In genomic region chr11:69846198-69846680, GRCm38 (mm10) we compare ENCODE assay signal across 8 mouse cellular contexts. TPM values are rescaled to one million over a fixed set of nuclear protein-coding genes. Genes with fewer than 3 reads are reported as not detected.
DNase-seq lines count a peak whose midpoint lies in the region; ATAC-seq and TF ChIP-seq lines count a peak whose summit lies in the region.

Gene Plscr3 (plus strand): TSS chr11:69846376.

- H3K79me2 ChIP-seq in C2C12 (ENCODE audit: control insufficient read depth, insufficient read depth), result peaks cover 22% of the 10 kb centered on the region

- H3K4me1 ChIP-seq in erythroblast, embryonic 14.5 days (ENCODE audit: control insufficient read depth), result peaks cover 77% of the 10 kb centered on the region
- H3K4me1 ChIP-seq in heart, embryonic 12.5 days (replicated peaks), result peaks cover 26% of the 10 kb centered on the region
- H3K4me1 ChIP-seq in kidney, postnatal 0 days (replicated peaks; ENCODE audit: insufficient read depth, low read length), result peaks cover 9% of the 10 kb centered on the region; the same call in 1 of the 2 replicates
- H3K4me1 ChIP-seq in liver, embryonic 11.5 days (replicated peaks; ENCODE audit: control insufficient read depth, insufficient read depth, low read length), result peaks cover 31% of the 10 kb centered on the region
- H3K4me1 ChIP-seq in stomach, embryonic 14.5 days (ENCODE audit: control insufficient read depth, insufficient read depth, low read length), result peaks cover 18% of the 10 kb centered on the region

- H3K79me3 ChIP-seq in C2C12 (ENCODE audit: low read depth), result peaks cover 2% of the 10 kb centered on the region

- DNase-seq in brain, embryonic 14.5 days (ENCODE audit: low read depth), result peak; percentile 97
- peak; percentile 97 for DNase-seq in kidney, postnatal 0 days (ENCODE audit: low spot score)
- peak; percentile 97 for DNase-seq in liver, embryonic 11.5 days (ENCODE audit: low spot score)
- peak; percentile 88 for DNase-seq in naive thymus-derived CD4-positive, alpha-beta T cell, adult 2 months (ENCODE audit: low read depth)

- 1% methylated on average over 38 of the region's 38 CpGs for WGBS in heart, embryonic 12.5 days
- WGBS in kidney, postnatal 0 days, result 0% methylated on average over 37 of the region's 38 CpGs
- under 1% methylated on average over 38 of the region's 38 CpGs for WGBS in liver, embryonic 11.5 days
- 2% methylated on average over 37 of the region's 38 CpGs for WGBS in stomach, embryonic 14.5 days

- no peaks in the 10 kb centered on the region for H3K9me3 ChIP-seq in erythroblast, embryonic 14.5 days (ENCODE audit: control insufficient read depth, low read length)
- no peaks in the 10 kb centered on the region for H3K9me3 ChIP-seq in heart, embryonic 12.5 days (replicated peaks)
- no peaks in the 10 kb centered on the region for H3K9me3 ChIP-seq in kidney, postnatal 0 days (replicated peaks; ENCODE audit: low read length)
- no peaks in the 10 kb centered on the region for H3K9me3 ChIP-seq in liver, embryonic 11.5 days (ENCODE audit: control insufficient read depth, low read length)
- no peaks in the 10 kb centered on the region for H3K9me3 ChIP-seq in stomach, embryonic 14.5 days (ENCODE audit: control insufficient read depth, low read depth, low read length)

- H3K4me2 ChIP-seq in heart, embryonic 12.5 days, result peak within 1 kb of the TSS; percentile 81
- peak within 1 kb of the TSS; percentile 75 for H3K4me2 ChIP-seq in kidney, postnatal 0 days (ENCODE audit: low read length)
- H3K4me2 ChIP-seq in liver, embryonic 11.5 days, result peak within 1 kb of the TSS; percentile 76
- peak within 1 kb of the TSS; percentile 89 for H3K4me2 ChIP-seq in stomach, embryonic 14.5 days (replicated peaks; ENCODE audit: low read depth, low read length)

- H3K27me3 ChIP-seq in C2C12 (ENCODE audit: control insufficient read depth, insufficient read depth, insufficient read length), result no peaks in the 10 kb centered on the region
- H3K27me3 ChIP-seq in erythroblast, embryonic 14.5 days (ENCODE audit: control insufficient read depth), result no peaks in the 10 kb centered on the region
- no peaks in the 10 kb centered on the region for H3K27me3 ChIP-seq in heart, embryonic 12.5 days (replicated peaks)
- no peaks in the 10 kb centered on the region for H3K27me3 ChIP-seq in kidney, postnatal 0 days (ENCODE audit: insufficient read depth, low read length)
- H3K27me3 ChIP-seq in liver, embryonic 11.5 days (replicated peaks; ENCODE audit: control insufficient read depth, insufficient read depth, low read length), result no peaks in the 10 kb centered on the region
- H3K27me3 ChIP-seq in stomach, embryonic 14.5 days (ENCODE audit: control insufficient read depth, insufficient read depth, low read length), result no peaks in the 10 kb centered on the region

- H3ac ChIP-seq in C2C12 (ENCODE audit: control insufficient read depth, insufficient read length, low read depth), result peak within 1 kb of the TSS; percentile 89

- peaks cover 38% of the 10 kb centered on the region for H3K36me3 ChIP-seq in C2C12 (ENCODE audit: control insufficient read depth, insufficient read depth)
- peaks cover 40% of the 10 kb centered on the region for H3K36me3 ChIP-seq in erythroblast, embryonic 14.5 days (ENCODE audit: control insufficient read depth)
- peaks cover 36% of the 10 kb centered on the region for H3K36me3 ChIP-seq in heart, embryonic 12.5 days
- H3K36me3 ChIP-seq in kidney, postnatal 0 days (ENCODE audit: insufficient read depth, low read length), result peaks cover 20% of the 10 kb centered on the region
- H3K36me3 ChIP-seq in liver, embryonic 11.5 days (ENCODE audit: control insufficient read depth, insufficient read depth, low read length), result peaks cover 19% of the 10 kb centered on the region
- peaks cover 22% of the 10 kb centered on the region; the same call in 1 of the 2 replicates for H3K36me3 ChIP-seq in stomach, embryonic 14.5 days (ENCODE audit: control insufficient read depth, insufficient read depth, low read length)

- no peak for TF ChIP-seq CTCF in C2C12 (IDR thresholded peaks at IDR 0.05; ENCODE audit: control insufficient read depth, insufficient read depth, insufficient read length)
- no peak for TF ChIP-seq CTCF in brain, embryonic 14.5 days (IDR thresholded peaks at IDR 0.05; ENCODE audit: borderline replicate concordance, extremely low read depth, insufficient read depth, insufficient read length)
- no peak for TF ChIP-seq CTCF in kidney, postnatal 0 days (IDR thresholded peaks at IDR 0.05; ENCODE audit: low read depth)

- H3K4me3 ChIP-seq in C2C12 (ENCODE audit: insufficient read depth, poor library complexity, severe bottlenecking), result peak within 1 kb of the TSS; percentile 89
- peak within 1 kb of the TSS; percentile 83 for H3K4me3 ChIP-seq in erythroblast, embryonic 14.5 days (replicated peaks)
- H3K4me3 ChIP-seq in heart, embryonic 12.5 days, result peak within 1 kb of the TSS; percentile 76
- peak within 1 kb of the TSS; percentile 75 for H3K4me3 ChIP-seq in kidney, postnatal 0 days (replicated peaks; ENCODE audit: low read depth, low read length)
- H3K4me3 ChIP-seq in liver, embryonic 11.5 days (ENCODE audit: low read depth, low read length), result peak within 1 kb of the TSS; percentile 74
- H3K4me3 ChIP-seq in stomach, embryonic 14.5 days (ENCODE audit: low read depth, low read length), result peak within 1 kb of the TSS; percentile 82

- TF ChIP-seq POLR2A in brain, embryonic 14.5 days (IDR thresholded peaks at IDR 0.05; ENCODE audit: borderline replicate concordance, extremely low read depth, insufficient read depth, insufficient read length, poor library complexity, severe bottlenecking), result peak; percentile 59; the same call in 1 of the 2 replicates

- peak; percentile 96 for ATAC-seq in heart, embryonic 12.5 days (ENCODE audit: insufficient number of reproducible peaks, low FRiP score)
- peak; percentile 91 for ATAC-seq in kidney, postnatal 0 days (replicated peaks; ENCODE audit: low FRiP score, low read depth)
- ATAC-seq in liver, embryonic 11.5 days (replicated peaks; ENCODE audit: low FRiP score), result peak; percentile 90
- ATAC-seq in stomach, embryonic 14.5 days (ENCODE audit: insufficient number of reproducible peaks, insufficient read depth, low FRiP score, low read depth), result peak; percentile 93

- H3K9ac ChIP-seq in heart, embryonic 12.5 days, result peak within 1 kb of the TSS; percentile 88
- peak within 1 kb of the TSS; percentile 83 for H3K9ac ChIP-seq in kidney, postnatal 0 days (ENCODE audit: low read depth, low read length)
- H3K9ac ChIP-seq in liver, embryonic 11.5 days (ENCODE audit: low read depth, low read length), result peak within 1 kb of the TSS; percentile 72
- peak within 1 kb of the TSS; percentile 82 for H3K9ac ChIP-seq in stomach, embryonic 14.5 days (replicated peaks; ENCODE audit: low read depth, low read length)

- peak within 1 kb of the TSS; percentile 93 for H3K27ac ChIP-seq in heart, embryonic 12.5 days (ENCODE audit: poor library complexity, severe bottlenecking)
- peak within 1 kb of the TSS; percentile 96 for H3K27ac ChIP-seq in kidney, postnatal 0 days
- H3K27ac ChIP-seq in liver, embryonic 11.5 days (ENCODE audit: low read depth, low read length), result peak within 1 kb of the TSS; percentile 95
- H3K27ac ChIP-seq in stomach, embryonic 14.5 days (ENCODE audit: low read length), result peak within 1 kb of the TSS; percentile 96

TF ChIP-seq in C2C12, 6 proteins besides CTCF, POLR2A, EP300 and RAD21:
- no peak for TF ChIP-seq MYOG (IDR thresholded peaks at IDR 0.05; ENCODE audit: control insufficient read depth, extremely low read depth, insufficient read length)
- peak; percentile 90 for TF ChIP-seq MAX (IDR thresholded peaks at IDR 0.05)

RNA-seq across cellular contexts. Expression of gene Plscr3, which starts in this region (rescaled TPM):
- polyA plus RNA-seq in C2C12 (2012; fragmentation: generic; extraction: Trizol), result 82.7 TPM
- 86.3 and 105 TPM in 2 replicates for polyA plus RNA-seq in brain, embryonic 14.5 days (2012; rRNA removed)
- 3.6 and 4.4 TPM in 2 replicates for polyA plus RNA-seq in erythroblast, embryonic 14.5 days (2012)
- 77.9 and 82.3 TPM in 2 replicates for polyA plus RNA-seq in heart, embryonic 12.5 days (2016; fragmentation: Nextera tagmentation; extraction: Ambion mirVana)
- polyA plus RNA-seq in kidney, postnatal 0 days (2015; fragmentation: Nextera tagmentation; extraction: Ambion mirVana), result 96.4 and 102 TPM in 2 replicates
- polyA plus RNA-seq in liver, embryonic 11.5 days (2014; fragmentation: Nextera tagmentation; extraction: Ambion mirVana), result 63.5 and 70.1 TPM in 2 replicates
- polyA plus RNA-seq in stomach, embryonic 14.5 days (2014; fragmentation: Nextera tagmentation; extraction: Ambion mirVana), result 102 and 110 TPM in 2 replicates

Comparison
In these comparisons a context has a peak if more than half of its experiments do, and no peak if none do; other contexts are left out.
1. Peak in every context shown above with its lines: DNase-seq, ATAC-seq, H3K4me3 ChIP-seq and H3K27ac ChIP-seq.
2. RNA of gene Plscr3 (polyA plus RNA-seq): 102 to 110 TPM in stomach, embryonic 14.5 days, 96.4 to 102 TPM in kidney, postnatal 0 days, 86.3 to 105 TPM in brain, embryonic 14.5 days, 82.7 TPM in C2C12 (single experiment), 77.9 to 82.3 TPM in heart, embryonic 12.5 days and 63.5 to 70.1 TPM in liver, embryonic 11.5 days; 3.6 to 4.4 TPM in erythroblast, embryonic 14.5 days; every median in the first group is over 10 times any median in the second.